Mouse (Mus musculus): ENCODE measurements around the gene Nepro. TPM values are rescaled to one million over a fixed set of nuclear protein-coding genes. Genes with fewer than 3 reads are reported as not detected.

Nepro gene
- polyA plus RNA-seq, 1 experiment from 2014 or later: 13.1 TPM

DNA sequence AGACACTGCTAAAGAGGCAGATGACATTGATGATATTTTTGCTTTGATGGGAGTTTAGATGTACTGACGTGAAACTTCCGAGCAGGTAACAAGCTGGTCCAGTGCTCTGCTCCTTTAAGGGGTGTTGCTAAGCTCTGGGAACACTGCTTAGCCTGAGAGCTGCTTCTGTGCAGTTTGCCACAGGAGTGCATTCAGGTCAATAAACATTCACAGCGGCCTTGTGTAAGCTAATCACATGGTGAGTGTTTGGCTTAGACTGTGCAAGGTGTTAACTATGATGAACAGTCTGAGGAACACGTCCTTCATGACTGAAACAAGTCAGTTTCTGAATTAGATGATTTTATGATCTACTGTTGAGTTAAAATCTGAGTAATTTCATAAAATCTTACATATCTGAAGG is 12.0 kb downstream of the Nepro start:
- no peak overlapping the region for H3K27ac ChIP-seq (ENCODE audit: low read depth, low read length)
- DNase-seq (ENCODE audit: low spot score) (no peak), ATAC-seq (ENCODE audit: low FRiP score) (no peak)
- H3K9me3 ChIP-seq (ENCODE audit: control insufficient read depth, low read length): no peaks in the 10 kb centered on the region
- no peaks in the 10 kb centered on the region for H3K4me1 ChIP-seq (replicated peaks; ENCODE audit: control insufficient read depth, insufficient read depth, low read length)
- no peak overlapping the region for H3K4me3 ChIP-seq (ENCODE audit: low read depth, low read length)
- no peaks in the 10 kb centered on the region for H3K27me3 ChIP-seq (ENCODE audit: control insufficient read depth, insufficient read depth, low read length)
- H3K36me3 ChIP-seq (ENCODE audit: control insufficient read depth, insufficient read depth, low read length): peaks cover 12% of the 10 kb centered on the region; the same call in 1 of the 2 replicates
- WGBS: 87% methylated on average over 4 of the region's 4 CpGs
- H3K9ac ChIP-seq (ENCODE audit: low read depth, low read length): no peak overlapping the region
- H3K4me2 ChIP-seq (replicated peaks; ENCODE audit: low read depth, low read length): no peak overlapping the region

GRCm38 (mm10) chr16:44742753-44743152 is 18.7 kb downstream of the Nepro start:
- Histone ChIP-seq H3K4me2 (replicated peaks; ENCODE audit: low read depth, low read length) (no peak overlapping the region), H3K27ac (ENCODE audit: low read depth, low read length) (no peak overlapping the region), H3K27me3 (ENCODE audit: control insufficient read depth, insufficient read depth, low read length) (no peaks in the 10 kb centered on the region), H3K4me3 (ENCODE audit: low read depth, low read length) (no peak overlapping the region), H3K9me3 (ENCODE audit: control insufficient read depth, low read length) (no peaks in the 10 kb centered on the region), H3K4me1 (replicated peaks; ENCODE audit: control insufficient read depth, insufficient read depth, low read length) (no peaks in the 10 kb centered on the region), H3K9ac (ENCODE audit: low read depth, low read length) (no peak overlapping the region), H3K36me3 (ENCODE audit: control insufficient read depth, insufficient read depth, low read length) (0 out of 2 replicates have a peak, but pooled peaks cover 3% of the 10 kb centered on the region)
- WGBS: 95% methylated on average over 1 of the region's 1 CpGs
- DNase-seq (ENCODE audit: low spot score) (no peak), ATAC-seq (ENCODE audit: low FRiP score) (no peak)

GRCm38 (mm10) chr16:44745471-44745865 is 21.4 kb downstream of the Nepro start:
- DNase-seq (ENCODE audit: low spot score) (no peak), ATAC-seq (ENCODE audit: low FRiP score) (no peak; the same call in none of the 2 replicates)
- Histone ChIP-seq H3K9me3 (ENCODE audit: control insufficient read depth, low read length) (no peaks in the 10 kb centered on the region), H3K4me3 (ENCODE audit: low read depth, low read length) (peak overlapping the region; percentile 83), H3K9ac (ENCODE audit: low read depth, low read length) (peak overlapping the region; percentile 93), H3K27ac (ENCODE audit: low read depth, low read length) (peak overlapping the region; percentile 90), H3K27me3 (ENCODE audit: control insufficient read depth, insufficient read depth, low read length) (no peaks in the 10 kb centered on the region), H3K4me1 (replicated peaks; ENCODE audit: control insufficient read depth, insufficient read depth, low read length) (no peaks in the 10 kb centered on the region), H3K36me3 (ENCODE audit: control insufficient read depth, insufficient read depth, low read length) (no peaks in the 10 kb centered on the region), H3K4me2 (replicated peaks; ENCODE audit: low read depth, low read length) (peak overlapping the region; percentile 68)
- 9% methylated on average over 14 of the region's 14 CpGs for WGBS

DNA sequence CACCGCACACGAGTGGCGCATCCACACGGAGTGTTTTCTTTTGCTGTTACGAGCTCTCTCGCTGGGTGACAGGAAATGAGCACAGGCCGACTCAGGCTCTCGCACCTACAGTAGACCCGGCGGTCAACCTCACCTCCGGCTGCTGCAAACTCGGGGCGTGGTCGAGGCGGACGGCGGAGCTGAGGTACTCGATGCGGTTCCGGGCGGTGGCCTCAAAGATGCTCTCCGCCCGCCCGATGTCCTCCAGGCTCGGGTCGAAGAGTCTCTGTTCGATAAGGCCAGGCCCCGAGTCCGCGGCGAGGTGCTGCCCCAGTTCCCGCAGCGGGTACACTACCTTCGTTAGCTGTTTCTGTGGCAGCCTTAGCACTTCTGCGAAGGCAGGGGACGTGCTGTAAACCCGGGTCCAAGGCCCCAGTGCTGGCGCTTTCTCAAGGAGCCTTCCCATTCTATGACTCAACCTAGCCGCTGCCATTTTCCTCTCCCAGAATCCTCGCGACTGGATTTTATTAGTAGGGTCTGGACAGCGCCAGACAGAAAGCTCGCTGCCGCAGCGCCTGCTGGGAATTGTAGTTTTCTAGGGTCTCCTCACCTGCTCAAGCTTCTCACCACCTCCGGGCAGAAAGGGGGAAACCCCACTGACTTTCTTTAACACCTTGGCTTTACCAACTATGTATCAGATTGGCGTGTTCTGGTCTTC is 21.9 kb downstream of the Nepro start, which contains the start of gene Gtpbp8:
Gene Gtpbp8, minus strand, starts transcription at position 498 of the 697 bp plus-strand sequence.
- under 1% methylated on average over 47 of the region's 47 CpGs for WGBS
- Histone ChIP-seq H3K9ac (ENCODE audit: low read depth, low read length) (peak within 1 kb of the TSS; percentile 93), H3K9me3 (ENCODE audit: control insufficient read depth, low read length) (no peaks in the 10 kb centered on the region), H3K4me3 (ENCODE audit: low read depth, low read length) (peak within 1 kb of the TSS; percentile 83), H3K27ac (ENCODE audit: low read depth, low read length) (peak within 1 kb of the TSS; percentile 90), H3K4me2 (replicated peaks; ENCODE audit: low read depth, low read length) (peak within 1 kb of the TSS; percentile 68), H3K27me3 (ENCODE audit: control insufficient read depth, insufficient read depth, low read length) (no peaks in the 10 kb centered on the region), H3K4me1 (replicated peaks; ENCODE audit: control insufficient read depth, insufficient read depth, low read length) (no peaks in the 10 kb centered on the region), H3K36me3 (ENCODE audit: control insufficient read depth, insufficient read depth, low read length) (no peaks in the 10 kb centered on the region)
- ATAC-seq (ENCODE audit: low FRiP score): peak; percentile 95
- DNase-seq (ENCODE audit: low spot score): peak; percentile 89

DNA sequence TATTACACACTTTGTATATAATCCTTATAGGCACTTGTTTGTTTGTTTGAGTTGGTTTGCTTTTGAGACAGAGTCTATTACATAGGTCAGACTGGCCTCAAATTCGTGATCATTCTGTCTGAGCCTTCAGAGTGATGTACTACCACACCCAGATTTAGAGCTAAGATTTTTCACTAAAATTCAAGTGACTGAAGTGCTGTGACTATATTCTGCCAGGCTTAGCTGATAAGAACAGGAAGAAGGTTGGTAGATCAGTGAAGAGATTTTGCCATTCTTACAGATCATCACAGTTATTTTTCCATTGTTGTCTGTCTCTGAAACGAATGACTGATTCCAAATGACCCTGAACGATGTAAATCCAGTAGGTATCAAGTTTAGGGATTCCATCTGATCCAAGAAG is 23.9 kb downstream of the Nepro start:
- H3K27me3 ChIP-seq (ENCODE audit: control insufficient read depth, insufficient read depth, low read length): no peaks in the 10 kb centered on the region
- H3K36me3 ChIP-seq (ENCODE audit: control insufficient read depth, insufficient read depth, low read length): no peaks in the 10 kb centered on the region
- H3K4me1 ChIP-seq (replicated peaks; ENCODE audit: control insufficient read depth, insufficient read depth, low read length): no peaks in the 10 kb centered on the region
- H3K27ac ChIP-seq (ENCODE audit: low read depth, low read length): no peak overlapping the region
- no peaks in the 10 kb centered on the region for H3K9me3 ChIP-seq (ENCODE audit: control insufficient read depth, low read length)
- H3K9ac ChIP-seq (ENCODE audit: low read depth, low read length): no peak overlapping the region
- DNase-seq (ENCODE audit: low spot score) (no peak), ATAC-seq (ENCODE audit: low FRiP score) (no peak)
- 57% methylated on average over 3 of the region's 3 CpGs for WGBS
- no peak overlapping the region for H3K4me2 ChIP-seq (replicated peaks; ENCODE audit: low read depth, low read length)
- H3K4me3 ChIP-seq (ENCODE audit: low read depth, low read length): no peak overlapping the region

GRCm38 (mm10) chr16:44757700-44758099 is 33.6 kb downstream of the Nepro start:
- Histone ChIP-seq H3K27me3 (ENCODE audit: control insufficient read depth, insufficient read depth, low read length) (no peaks in the 10 kb centered on the region), H3K36me3 (ENCODE audit: control insufficient read depth, insufficient read depth, low read length) (no peaks in the 10 kb centered on the region), H3K27ac (ENCODE audit: low read depth, low read length) (no peak overlapping the region), H3K4me2 (replicated peaks; ENCODE audit: low read depth, low read length) (no peak overlapping the region), H3K9me3 (ENCODE audit: control insufficient read depth, low read length) (no peaks in the 10 kb centered on the region), H3K4me3 (ENCODE audit: low read depth, low read length) (no peak overlapping the region), H3K9ac (ENCODE audit: low read depth, low read length) (no peak overlapping the region), H3K4me1 (replicated peaks; ENCODE audit: control insufficient read depth, insufficient read depth, low read length) (no peaks in the 10 kb centered on the region)
- no peak for DNase-seq (ENCODE audit: low spot score)
- 91% methylated on average over 8 of the region's 8 CpGs for WGBS
- ATAC-seq (ENCODE audit: low FRiP score): no peak

- H3K4me3 ChIP-seq (ENCODE audit: low read depth, low read length): no peak overlapping the region
- no peak for ATAC-seq (ENCODE audit: low FRiP score)
- no peaks in the 10 kb centered on the region for H3K36me3 ChIP-seq (ENCODE audit: control insufficient read depth, insufficient read depth, low read length)
- no peak overlapping the region for H3K27ac ChIP-seq (ENCODE audit: low read depth, low read length)
- no peaks in the 10 kb centered on the region for H3K27me3 ChIP-seq (ENCODE audit: control insufficient read depth, insufficient read depth, low read length)
- WGBS: 74% methylated on average over 1 of the region's 1 CpGs
- H3K9me3 ChIP-seq (ENCODE audit: control insufficient read depth, low read length): no peaks in the 10 kb centered on the region
- no peak overlapping the region for H3K9ac ChIP-seq (ENCODE audit: low read depth, low read length)
- no peak overlapping the region for H3K4me2 ChIP-seq (replicated peaks; ENCODE audit: low read depth, low read length)
- DNase-seq (ENCODE audit: low spot score): no peak
- no peaks in the 10 kb centered on the region for H3K4me1 ChIP-seq (replicated peaks; ENCODE audit: control insufficient read depth, insufficient read depth, low read length)
These were observed 37.7 kb downstream of the Nepro start for GRCm38 (mm10) chr16:44761811-44762210.

- no peaks in the 10 kb centered on the region for H3K4me1 ChIP-seq (replicated peaks; ENCODE audit: control insufficient read depth, insufficient read depth, low read length)
- WGBS: 81% methylated on average over 22 of the region's 22 CpGs
- H3K4me2 ChIP-seq (replicated peaks; ENCODE audit: low read depth, low read length): no peak within 1 kb of the TSS
- no peaks in the 10 kb centered on the region for H3K27me3 ChIP-seq (ENCODE audit: control insufficient read depth, insufficient read depth, low read length)
- H3K9ac ChIP-seq (ENCODE audit: low read depth, low read length): no peak within 1 kb of the TSS
- ATAC-seq (ENCODE audit: low FRiP score) (no peak), DNase-seq (ENCODE audit: low spot score) (no peak)
- H3K27ac ChIP-seq (ENCODE audit: low read depth, low read length): no peak within 1 kb of the TSS
- no peaks in the 10 kb centered on the region for H3K9me3 ChIP-seq (ENCODE audit: control insufficient read depth, low read length)
- no peak within 1 kb of the TSS for H3K4me3 ChIP-seq (ENCODE audit: low read depth, low read length)
- no peaks in the 10 kb centered on the region for H3K36me3 ChIP-seq (ENCODE audit: control insufficient read depth, insufficient read depth, low read length)
These were observed 41.6 kb downstream of the Nepro start, which contains the start of gene Cd200r1 for GRCm38 (mm10) chr16:44765555-44766319. Cd200r1 (plus strand) TSS chr16:44765736.
